Mouse (Mus musculus) kidney, adult 2 months (tissue): ENCODE data around the gene Car14.

Source experiments
- CTCF ChIP-seq: fragments of 200-500 bp; conservative IDR thresholded peaks from 2 replicates; pipeline ENCODE4 v1.5.1; 2011; ENCODE audit warnings: low read depth, mild to moderate bottlenecking, control low read depth, low read length, moderate library complexity, mixed read lengths; ENCODE audit not compliant: insufficient read depth, insufficient read length
- POLR2A ChIP-seq: fragments of 200-500 bp; IDR thresholded peaks from one replicate; pipeline ENCODE4 v1.6.1; 2011; ENCODE audit warnings: low read depth, low read length, control low read depth

DNA sequence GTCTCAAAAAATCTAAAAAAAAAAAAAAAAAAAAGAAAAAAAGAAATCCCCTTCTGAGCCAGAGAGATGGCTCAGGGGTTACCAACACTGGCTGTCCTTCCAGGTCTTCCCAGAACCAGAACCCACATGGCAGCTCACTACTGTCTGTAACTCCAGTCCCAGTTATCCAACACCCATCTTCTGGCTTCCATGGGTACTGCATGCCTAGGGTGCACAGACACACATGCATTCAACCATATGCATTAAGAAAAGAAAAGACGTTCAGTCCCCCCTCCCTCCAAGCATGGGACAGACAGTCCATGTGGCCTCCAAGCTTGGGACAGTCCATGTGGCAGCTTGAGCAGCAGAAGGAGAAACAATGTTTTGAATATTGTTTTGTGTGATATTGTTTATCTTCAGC lies 27.7 kb upstream of the Car14 start:
- no peak for TF ChIP-seq POLR2A
- no peak for TF ChIP-seq CTCF
